Mouse (Mus musculus) small intestine, adult 2 months (tissue): ENCODE measurements around the gene Sept9.

Experiments used
- CTCF ChIP-seq: fragments of 200-500 bp; IDR thresholded peaks from 2 replicates; pipeline ENCODE4 v1.5.1; 2012; ENCODE audit warnings: low read depth, mild to moderate bottlenecking, control low read depth, inconsistent platforms, low read length, moderate library complexity, mixed read lengths; ENCODE audit not compliant: insufficient replicate concordance, insufficient read length; ENCODE audit errors: extremely low read depth
- POLR2A ChIP-seq: fragments of 200-500 bp; IDR thresholded peaks from 2 replicates; pipeline ENCODE4 v1.6.1; 2012; ENCODE audit warnings: low read depth, mild to moderate bottlenecking, control low read depth, inconsistent platforms, low read length, moderate library complexity

- TF ChIP-seq CTCF = peak; percentile 22; the same call in 1 of the 2 replicates
- no peak for TF ChIP-seq POLR2A
These were observed 67.7 kb downstream of the Sept9 start for GRCm38 (mm10) chr11:117266906-117267721.
